Mouse (Mus musculus): Measurements from ENCODE around the gene Nav1. TPM values are rescaled to one million over a fixed set of nuclear protein-coding genes. Genes with fewer than 3 reads are reported as not detected.

The Nav1 gene
- polyA plus RNA-seq, 1 experiment from 2014 or later = 3.2 TPM

GRCm38 (mm10) chr1:135508349-135508634 lies 98.8 kb downstream of the Nav1 start:
- WGBS (ENCODE audit: insufficient replicate concordance) = 53% methylated on average over 3 of the region's 3 CpGs
- peaks cover 50% of the 10 kb centered on the region for H3K27me3 ChIP-seq (replicated peaks)
- H3K9me3 ChIP-seq (replicated peaks) = no peaks in the 10 kb centered on the region
- H3K27ac ChIP-seq = no peak overlapping the region
- no peak overlapping the region for H3K9ac ChIP-seq
- no peak for ATAC-seq
- H3K4me1 ChIP-seq = peaks cover 16% of the 10 kb centered on the region
- H3K36me3 ChIP-seq = no peaks in the 10 kb centered on the region
- no peak overlapping the region for H3K4me2 ChIP-seq
- no peak overlapping the region for H3K4me3 ChIP-seq

- peaks cover 16% of the 10 kb centered on the region for H3K4me1 ChIP-seq
- WGBS (ENCODE audit: insufficient replicate concordance) = 54% methylated on average over 14 of the region's 14 CpGs
- H3K27ac ChIP-seq = no peak overlapping the region
- no peaks in the 10 kb centered on the region for H3K9me3 ChIP-seq (replicated peaks)
- H3K4me3 ChIP-seq = no peak overlapping the region
- H3K4me2 ChIP-seq = no peak overlapping the region
- no peak overlapping the region for H3K9ac ChIP-seq
- peaks cover 50% of the 10 kb centered on the region for H3K27me3 ChIP-seq (replicated peaks)
- no peaks in the 10 kb centered on the region for H3K36me3 ChIP-seq
- ATAC-seq = no peak
These were observed 99.3 kb downstream of the Nav1 start for GRCm38 (mm10) chr1:135507572-135508348.

GRCm38 (mm10) chr1:135505499-135505898 lies 101.6 kb downstream of the Nav1 start:
- no peak overlapping the region for H3K4me2 ChIP-seq
- no peaks in the 10 kb centered on the region for H3K36me3 ChIP-seq
- H3K4me1 ChIP-seq = peaks cover 8% of the 10 kb centered on the region
- H3K9me3 ChIP-seq (replicated peaks) = no peaks in the 10 kb centered on the region
- H3K27me3 ChIP-seq (replicated peaks) = peaks cover 29% of the 10 kb centered on the region
- no peak overlapping the region for H3K9ac ChIP-seq
- H3K27ac ChIP-seq = no peak overlapping the region
- WGBS (ENCODE audit: insufficient replicate concordance) = 60% methylated on average over 7 of the region's 7 CpGs
- no peak overlapping the region for H3K4me3 ChIP-seq
- ATAC-seq = no peak

- Histone ChIP-seq H3K4me2 (no peak overlapping the region), H3K4me1 (no peaks in the 10 kb centered on the region), H3K27me3 (replicated peaks) (peaks cover 8% of the 10 kb centered on the region), H3K27ac (no peak overlapping the region), H3K9me3 (replicated peaks) (no peaks in the 10 kb centered on the region), H3K9ac (no peak overlapping the region), H3K36me3 (no peaks in the 10 kb centered on the region), H3K4me3 (no peak overlapping the region)
- ATAC-seq = no peak
- WGBS (ENCODE audit: insufficient replicate concordance) = 78% methylated on average over 2 of the region's 2 CpGs
These were observed 103.7 kb downstream of the Nav1 start for GRCm38 (mm10) chr1:135503436-135503835.

GRCm38 (mm10) chr1:135502750-135503149 lies 104.3 kb downstream of the Nav1 start:
- 70% methylated on average over 9 of the region's 9 CpGs for WGBS (ENCODE audit: insufficient replicate concordance)
- no peak overlapping the region for H3K27ac ChIP-seq
- no peak for ATAC-seq

GRCm38 (mm10) chr1:135502135-135502534 lies 105.0 kb downstream of the Nav1 start:
- Histone ChIP-seq H3K9ac (no peak overlapping the region), H3K36me3 (no peaks in the 10 kb centered on the region), H3K27me3 (replicated peaks) (no peaks in the 10 kb centered on the region), H3K27ac (no peak overlapping the region), H3K4me1 (no peaks in the 10 kb centered on the region), H3K4me3 (no peak overlapping the region), H3K9me3 (replicated peaks) (no peaks in the 10 kb centered on the region), H3K4me2 (no peak overlapping the region)
- WGBS (ENCODE audit: insufficient replicate concordance) = 66% methylated on average over 8 of the region's 8 CpGs
- ATAC-seq = no peak

More at GRCm38 (mm10) chr1:135502750-135503149, 104.3 kb downstream of the Nav1 start:
- H3K27me3 ChIP-seq (replicated peaks) = peaks cover 1% of the 10 kb centered on the region
- no peak overlapping the region for H3K4me2 ChIP-seq
- H3K4me1 ChIP-seq = no peaks in the 10 kb centered on the region
- no peak overlapping the region for H3K9ac ChIP-seq
- no peaks in the 10 kb centered on the region for H3K36me3 ChIP-seq
- H3K4me3 ChIP-seq = no peak overlapping the region
- no peaks in the 10 kb centered on the region for H3K9me3 ChIP-seq (replicated peaks)

GRCm38 (mm10) chr1:135498455-135499358 lies 108.4 kb downstream of the Nav1 start:
- Histone ChIP-seq H3K4me2 (no peak overlapping the region), H3K9ac (no peak overlapping the region), H3K9me3 (replicated peaks) (no peaks in the 10 kb centered on the region), H3K4me1 (no peaks in the 10 kb centered on the region), H3K4me3 (no peak overlapping the region), H3K36me3 (no peaks in the 10 kb centered on the region), H3K27me3 (replicated peaks) (no peaks in the 10 kb centered on the region), H3K27ac (no peak overlapping the region)
- WGBS (ENCODE audit: insufficient replicate concordance) = 74% methylated on average over 20 of the region's 20 CpGs
- ATAC-seq = no peak

- H3K4me2 ChIP-seq = no peak overlapping the region
- H3K4me1 ChIP-seq = no peaks in the 10 kb centered on the region
- no peak overlapping the region for H3K4me3 ChIP-seq
- no peak overlapping the region for H3K9ac ChIP-seq
- H3K27ac ChIP-seq = no peak overlapping the region
- H3K36me3 ChIP-seq = no peaks in the 10 kb centered on the region
- no peak for ATAC-seq
- no peaks in the 10 kb centered on the region for H3K27me3 ChIP-seq (replicated peaks)
- WGBS (ENCODE audit: insufficient replicate concordance) = 61% methylated on average over 1 of the region's 1 CpGs
- no peaks in the 10 kb centered on the region for H3K9me3 ChIP-seq (replicated peaks)
These were observed 112.0 kb downstream of the Nav1 start for GRCm38 (mm10) chr1:135495048-135495447.

- Histone ChIP-seq H3K9me3 (replicated peaks) (no peaks in the 10 kb centered on the region), H3K4me2 (no peak overlapping the region), H3K27me3 (replicated peaks) (no peaks in the 10 kb centered on the region), H3K36me3 (no peaks in the 10 kb centered on the region), H3K4me1 (no peaks in the 10 kb centered on the region), H3K9ac (no peak overlapping the region), H3K27ac (no peak overlapping the region), H3K4me3 (no peak overlapping the region)
- WGBS (ENCODE audit: insufficient replicate concordance) = 67% methylated on average over 6 of the region's 6 CpGs
- ATAC-seq = no peak
These were observed 113.2 kb downstream of the Nav1 start for GRCm38 (mm10) chr1:135493862-135494261.

GRCm38 (mm10) chr1:135492406-135492805 lies 114.7 kb downstream of the Nav1 start:
- Histone ChIP-seq H3K4me3 (no peak overlapping the region), H3K4me1 (no peaks in the 10 kb centered on the region), H3K9me3 (replicated peaks) (no peaks in the 10 kb centered on the region), H3K4me2 (no peak overlapping the region), H3K9ac (no peak overlapping the region), H3K36me3 (no peaks in the 10 kb centered on the region), H3K27me3 (replicated peaks) (no peaks in the 10 kb centered on the region), H3K27ac (no peak overlapping the region)
- ATAC-seq = no peak
- 76% methylated on average over 10 of the region's 10 CpGs for WGBS (ENCODE audit: insufficient replicate concordance)

- H3K27ac ChIP-seq = no peak overlapping the region
- no peak overlapping the region for H3K4me3 ChIP-seq
- 66% methylated on average over 10 of the region's 10 CpGs for WGBS (ENCODE audit: insufficient replicate concordance)
- H3K27me3 ChIP-seq (replicated peaks) = no peaks in the 10 kb centered on the region
- H3K36me3 ChIP-seq = no peaks in the 10 kb centered on the region
- H3K9me3 ChIP-seq (replicated peaks) = no peaks in the 10 kb centered on the region
- ATAC-seq = no peak
- no peaks in the 10 kb centered on the region for H3K4me1 ChIP-seq
- no peak overlapping the region for H3K9ac ChIP-seq
- H3K4me2 ChIP-seq = no peak overlapping the region
These were observed 116.0 kb downstream of the Nav1 start for GRCm38 (mm10) chr1:135490931-135491666.

GRCm38 (mm10) chr1:135488879-135489278 lies 118.2 kb downstream of the Nav1 start:
- Histone ChIP-seq H3K9me3 (replicated peaks) (no peaks in the 10 kb centered on the region), H3K36me3 (0 out of 2 replicates have a peak, but pooled peaks cover 1% of the 10 kb centered on the region), H3K4me2 (no peak overlapping the region), H3K9ac (no peak overlapping the region), H3K27ac (no peak overlapping the region), H3K4me3 (no peak overlapping the region), H3K4me1 (no peaks in the 10 kb centered on the region), H3K27me3 (replicated peaks) (no peaks in the 10 kb centered on the region)
- WGBS (ENCODE audit: insufficient replicate concordance) = 66% methylated on average over 9 of the region's 9 CpGs
- no peak for ATAC-seq

All from liver, embryonic 12.5 days (tissue).